Mouse (Mus musculus): ENCODE results near the gene Ngef. TPM values are rescaled to one million over a fixed set of nuclear protein-coding genes. Genes with fewer than 3 reads are reported as not detected.

The Ngef gene
- polyA plus RNA-seq, 1 experiment: 323 TPM

DNA sequence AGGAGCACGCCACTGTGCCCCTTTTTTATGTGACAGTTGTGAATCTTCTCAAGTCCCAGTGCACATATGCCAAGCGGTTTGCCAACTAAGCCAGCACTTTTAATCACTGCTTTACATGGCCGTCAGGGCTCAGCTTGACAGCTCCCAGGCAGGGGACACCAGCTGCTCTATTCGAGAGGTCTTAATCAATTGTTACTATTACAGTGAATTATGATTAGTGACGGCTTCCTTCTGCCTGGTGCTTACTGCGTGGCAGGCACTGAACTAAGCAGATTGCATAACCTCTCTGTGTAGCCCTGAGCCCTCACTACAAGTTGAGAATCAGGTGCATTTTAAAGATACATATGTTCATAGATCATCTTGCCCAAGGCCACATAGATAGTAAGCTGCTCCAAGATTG, 683 bp upstream of the Ngef start:
- no peak overlapping the region for H3K27ac ChIP-seq (ENCODE audit: insufficient read depth, low read length)

DNA sequence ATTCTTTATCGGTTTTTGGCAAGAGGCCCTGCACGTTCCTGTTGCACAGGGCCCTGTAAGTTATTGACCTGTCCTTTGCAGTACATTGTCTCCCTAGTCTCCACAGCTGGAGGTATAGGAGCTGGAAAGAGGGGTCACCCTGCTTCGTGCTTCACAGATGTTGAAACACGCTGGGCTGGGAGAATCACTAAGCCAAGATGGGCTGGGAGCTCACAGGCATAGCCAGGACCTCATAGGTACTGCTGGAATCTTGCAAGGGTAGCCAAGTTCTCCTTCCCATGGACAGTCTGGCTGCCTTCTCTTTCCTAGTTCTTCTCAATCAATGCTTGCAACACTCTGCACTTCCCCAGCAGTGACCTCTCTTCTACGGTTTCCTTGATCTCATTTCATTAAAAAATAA, 409 bp downstream of the Ngef start:
- Histone ChIP-seq H3K4me3 (ENCODE audit: insufficient read depth, low read length) (no peak overlapping the region), H3K4me1 (ENCODE audit: control insufficient read depth, insufficient read depth, low read length) (no peaks in the 10 kb centered on the region), H3K27ac (ENCODE audit: insufficient read depth, low read length) (no peak overlapping the region)
- no peak for TF ChIP-seq POLR2A (IDR thresholded peaks at IDR 0.05; ENCODE audit: extremely low read depth, insufficient read depth, low read length)
- no peak for TF ChIP-seq CTCF (IDR thresholded peaks at IDR 0.05; ENCODE audit: extremely low read depth, insufficient read depth, low read length)

More for the DNA sequence above, 683 bp upstream of the Ngef start:
- no peak overlapping the region for H3K4me3 ChIP-seq (ENCODE audit: insufficient read depth, low read length)
- no peaks in the 10 kb centered on the region for H3K4me1 ChIP-seq (ENCODE audit: control insufficient read depth, insufficient read depth, low read length)
- TF ChIP-seq CTCF (IDR thresholded peaks at IDR 0.05; ENCODE audit: extremely low read depth, insufficient read depth, low read length) (no peak), POLR2A (IDR thresholded peaks at IDR 0.05; ENCODE audit: extremely low read depth, insufficient read depth, low read length) (no peak)

DNA sequence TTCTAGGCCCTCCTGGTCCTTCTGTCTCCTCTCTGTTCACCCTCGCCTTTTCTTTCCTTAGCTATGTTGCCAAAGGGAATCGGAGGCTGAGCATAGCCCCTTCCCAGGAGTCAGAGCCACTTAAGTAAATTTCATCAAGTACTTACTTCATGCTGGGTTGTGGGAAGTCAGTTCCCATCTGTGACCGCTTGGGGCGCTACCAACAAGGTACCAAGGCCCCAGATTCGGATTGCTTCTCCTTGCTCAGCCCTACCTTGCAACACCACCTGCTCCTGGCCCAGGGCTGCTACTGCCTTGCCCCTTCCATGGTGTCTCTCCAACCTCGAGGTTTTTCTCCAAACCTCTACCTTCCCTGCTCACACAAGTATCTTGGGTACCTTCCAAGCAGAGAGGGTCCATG, 5.3 kb downstream of the Ngef start:
- no peak overlapping the region for H3K4me3 ChIP-seq (ENCODE audit: insufficient read depth, low read length)
- TF ChIP-seq POLR2A (IDR thresholded peaks at IDR 0.05; ENCODE audit: extremely low read depth, insufficient read depth, low read length) (no peak), CTCF (IDR thresholded peaks at IDR 0.05; ENCODE audit: extremely low read depth, insufficient read depth, low read length) (peak; percentile 40)
- no peaks in the 10 kb centered on the region for H3K4me1 ChIP-seq (ENCODE audit: control insufficient read depth, insufficient read depth, low read length)
- H3K27ac ChIP-seq (ENCODE audit: insufficient read depth, low read length): no peak overlapping the region

DNA sequence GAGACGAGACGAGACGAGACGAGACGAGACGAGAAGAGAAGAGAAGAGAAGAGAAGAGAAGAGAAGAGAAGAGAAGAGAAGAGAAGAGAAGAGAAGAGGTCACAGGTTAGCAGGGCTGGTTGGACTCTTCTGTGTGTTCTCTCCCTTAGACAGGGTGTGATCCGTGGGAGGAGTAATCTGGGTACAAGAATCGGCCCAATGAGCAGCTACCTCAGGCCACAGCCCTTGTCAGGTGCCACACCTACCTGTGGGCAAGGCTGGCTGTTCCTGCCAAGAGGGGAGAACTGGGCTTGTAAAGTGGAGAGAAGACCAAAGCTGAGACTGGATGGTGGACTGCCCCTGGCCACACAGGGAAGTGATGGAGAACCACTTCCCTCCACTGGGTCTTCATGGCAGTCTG, 7.9 kb downstream of the Ngef start:
- Histone ChIP-seq H3K4me3 (ENCODE audit: insufficient read depth, low read length) (no peak overlapping the region), H3K27ac (ENCODE audit: insufficient read depth, low read length) (no peak overlapping the region), H3K4me1 (ENCODE audit: control insufficient read depth, insufficient read depth, low read length) (no peaks in the 10 kb centered on the region)
- TF ChIP-seq POLR2A (IDR thresholded peaks at IDR 0.05; ENCODE audit: extremely low read depth, insufficient read depth, low read length) (no peak), CTCF (IDR thresholded peaks at IDR 0.05; ENCODE audit: extremely low read depth, insufficient read depth, low read length) (no peak)

DNA sequence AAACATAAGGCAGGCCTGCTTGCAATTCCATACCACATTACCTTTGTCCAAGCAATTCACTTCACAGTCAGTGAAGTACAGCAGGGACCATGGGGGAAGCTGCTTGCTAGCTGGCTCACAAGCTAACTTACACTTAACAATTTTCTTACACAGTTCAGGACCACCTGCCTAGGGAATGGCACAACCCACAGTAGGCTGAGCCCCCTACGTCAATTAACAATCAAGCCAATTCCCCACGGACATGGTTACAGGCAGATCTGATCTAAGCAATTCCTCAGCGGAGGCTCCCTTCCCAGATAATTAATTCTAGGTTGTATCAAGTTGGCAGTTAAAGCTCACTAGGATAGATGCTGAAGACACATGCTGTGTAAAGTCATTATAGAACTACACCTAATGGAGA, 10.7 kb downstream of the Ngef start:
- no peak overlapping the region for H3K4me3 ChIP-seq (ENCODE audit: insufficient read depth, low read length)
- H3K4me1 ChIP-seq (ENCODE audit: control insufficient read depth, insufficient read depth, low read length): no peaks in the 10 kb centered on the region
- no peak overlapping the region for H3K27ac ChIP-seq (ENCODE audit: insufficient read depth, low read length)
- no peak for TF ChIP-seq CTCF (IDR thresholded peaks at IDR 0.05; ENCODE audit: extremely low read depth, insufficient read depth, low read length)
- no peak for TF ChIP-seq POLR2A (IDR thresholded peaks at IDR 0.05; ENCODE audit: extremely low read depth, insufficient read depth, low read length)

DNA sequence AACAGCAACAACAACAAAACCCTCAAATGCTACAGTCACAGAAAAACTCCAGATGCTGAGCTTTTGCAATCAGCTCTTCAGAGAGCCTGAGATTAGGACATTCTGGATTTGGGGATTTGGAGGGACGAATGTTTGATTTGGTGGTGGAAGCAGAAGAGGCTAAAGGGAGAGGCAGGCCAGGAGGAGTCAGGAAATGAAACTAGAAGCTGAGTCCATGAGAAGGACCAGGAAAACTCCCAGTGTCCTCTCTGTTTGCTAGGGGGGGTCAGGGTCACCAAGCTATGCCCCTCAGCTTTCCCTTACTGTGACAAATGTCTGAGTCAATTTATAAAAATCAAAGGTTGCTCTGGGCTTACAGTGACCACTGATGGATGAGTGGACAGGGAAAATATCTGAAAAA, 20.1 kb downstream of the Ngef start:
- Histone ChIP-seq H3K4me3 (ENCODE audit: insufficient read depth, low read length) (no peak overlapping the region), H3K4me1 (ENCODE audit: control insufficient read depth, insufficient read depth, low read length) (no peaks in the 10 kb centered on the region), H3K27ac (ENCODE audit: insufficient read depth, low read length) (no peak overlapping the region)
- TF ChIP-seq POLR2A (IDR thresholded peaks at IDR 0.05; ENCODE audit: extremely low read depth, insufficient read depth, low read length) (no peak), CTCF (IDR thresholded peaks at IDR 0.05; ENCODE audit: extremely low read depth, insufficient read depth, low read length) (no peak)

DNA sequence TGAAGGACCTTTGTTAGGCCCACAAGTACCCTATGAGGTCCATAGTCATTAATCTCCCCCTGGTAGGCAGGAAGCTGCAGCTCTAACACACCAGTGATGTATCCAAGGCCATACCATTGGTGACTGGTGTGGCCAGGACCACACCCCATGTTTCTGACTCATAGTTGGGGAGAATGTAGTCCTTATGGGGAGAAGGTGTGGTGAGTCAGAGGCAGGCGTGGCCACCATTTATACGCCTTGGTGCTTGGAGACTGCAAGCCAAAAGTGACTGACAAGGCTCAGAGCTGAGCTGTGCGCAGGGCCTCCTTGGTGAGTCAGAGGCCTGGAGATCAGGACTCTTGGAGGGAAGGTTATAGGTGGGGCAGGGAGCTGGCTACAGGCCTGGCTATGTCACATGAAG, 22.7 kb downstream of the Ngef start:
- H3K27ac ChIP-seq (ENCODE audit: insufficient read depth, low read length): no peak overlapping the region
- H3K4me3 ChIP-seq (ENCODE audit: insufficient read depth, low read length): no peak overlapping the region
- H3K4me1 ChIP-seq (ENCODE audit: control insufficient read depth, insufficient read depth, low read length): no peaks in the 10 kb centered on the region
- no peak for TF ChIP-seq POLR2A (IDR thresholded peaks at IDR 0.05; ENCODE audit: extremely low read depth, insufficient read depth, low read length)
- no peak for TF ChIP-seq CTCF (IDR thresholded peaks at IDR 0.05; ENCODE audit: extremely low read depth, insufficient read depth, low read length)

DNA sequence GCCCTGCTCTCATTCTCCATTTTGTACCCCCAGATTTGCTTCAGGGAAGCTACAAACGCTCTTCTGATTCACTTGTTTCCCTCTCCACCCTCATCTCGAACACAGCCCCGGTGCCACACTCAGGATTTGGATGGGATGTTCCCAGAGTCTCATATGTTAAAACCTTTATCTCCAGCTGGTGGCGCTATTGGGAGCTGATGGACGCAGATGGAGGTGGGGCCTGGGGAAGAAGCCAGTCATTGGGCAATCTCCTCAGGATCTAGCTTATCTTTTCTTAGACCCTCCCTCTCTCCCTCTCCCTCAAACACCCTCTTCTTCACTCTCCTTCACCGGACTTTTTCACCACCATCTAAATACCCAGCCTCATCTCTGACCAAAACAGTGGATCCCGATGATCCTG, 32.1 kb downstream of the Ngef start:
- TF ChIP-seq CTCF (IDR thresholded peaks at IDR 0.05; ENCODE audit: extremely low read depth, insufficient read depth, low read length) (peak; percentile 54), POLR2A (IDR thresholded peaks at IDR 0.05; ENCODE audit: extremely low read depth, insufficient read depth, low read length) (no peak)
- Histone ChIP-seq H3K27ac (ENCODE audit: insufficient read depth, low read length) (no peak overlapping the region), H3K4me3 (ENCODE audit: insufficient read depth, low read length) (no peak overlapping the region), H3K4me1 (ENCODE audit: control insufficient read depth, insufficient read depth, low read length) (no peaks in the 10 kb centered on the region; the same call in 1 of the 2 replicates)

DNA sequence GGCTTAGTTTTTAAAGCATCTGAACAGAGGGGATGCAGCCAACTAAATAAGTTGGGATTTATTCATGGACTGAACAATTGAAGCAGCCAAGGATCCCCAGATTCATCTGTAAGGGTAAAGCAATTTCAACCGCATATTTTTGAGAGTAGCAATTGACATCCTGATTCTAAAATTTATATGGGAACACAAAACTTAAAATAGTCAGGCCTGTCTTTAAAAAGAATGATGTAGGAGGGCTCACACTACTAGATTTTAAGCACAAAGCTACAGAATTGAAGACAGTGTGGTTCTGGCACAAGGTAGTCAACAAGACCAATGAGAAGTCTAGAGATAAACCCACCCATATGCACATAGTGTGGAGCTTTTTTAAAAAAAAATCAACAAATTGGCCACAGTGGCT, 36.7 kb downstream of the Ngef start:
- H3K27ac ChIP-seq (ENCODE audit: insufficient read depth, low read length): no peak overlapping the region

DNA sequence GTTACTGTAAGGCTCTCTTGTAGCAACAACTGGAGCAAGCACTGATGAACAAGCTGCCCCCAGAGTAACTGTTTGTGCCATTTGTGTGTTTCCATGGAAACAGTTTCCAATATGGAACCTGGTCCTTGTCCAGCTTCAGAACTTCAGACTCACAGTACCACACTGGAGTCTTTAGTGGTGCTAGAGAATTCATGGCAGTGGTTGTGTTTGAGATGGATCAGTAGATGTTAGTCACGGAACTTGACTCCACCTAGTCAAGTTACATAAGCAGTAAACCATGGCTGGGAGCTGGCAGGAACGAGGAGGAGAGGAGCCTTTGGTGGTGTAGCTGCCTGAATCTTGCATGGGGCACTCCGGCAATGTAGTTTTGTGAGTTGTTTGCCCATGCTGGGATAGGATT, 39.6 kb downstream of the Ngef start:
- peaks cover 7% of the 10 kb centered on the region for H3K4me1 ChIP-seq (ENCODE audit: control insufficient read depth, insufficient read depth, low read length)
- no peak overlapping the region for H3K4me3 ChIP-seq (ENCODE audit: insufficient read depth, low read length)
- H3K27ac ChIP-seq (ENCODE audit: insufficient read depth, low read length): no peak overlapping the region
- TF ChIP-seq CTCF (IDR thresholded peaks at IDR 0.05; ENCODE audit: extremely low read depth, insufficient read depth, low read length) (no peak), POLR2A (IDR thresholded peaks at IDR 0.05; ENCODE audit: extremely low read depth, insufficient read depth, low read length) (no peak)

More for the DNA sequence above, 36.7 kb downstream of the Ngef start:
- H3K4me1 ChIP-seq (ENCODE audit: control insufficient read depth, insufficient read depth, low read length): peaks cover 7% of the 10 kb centered on the region
- TF ChIP-seq CTCF (IDR thresholded peaks at IDR 0.05; ENCODE audit: extremely low read depth, insufficient read depth, low read length) (no peak), POLR2A (IDR thresholded peaks at IDR 0.05; ENCODE audit: extremely low read depth, insufficient read depth, low read length) (no peak)
- H3K4me3 ChIP-seq (ENCODE audit: insufficient read depth, low read length): no peak overlapping the region

DNA sequence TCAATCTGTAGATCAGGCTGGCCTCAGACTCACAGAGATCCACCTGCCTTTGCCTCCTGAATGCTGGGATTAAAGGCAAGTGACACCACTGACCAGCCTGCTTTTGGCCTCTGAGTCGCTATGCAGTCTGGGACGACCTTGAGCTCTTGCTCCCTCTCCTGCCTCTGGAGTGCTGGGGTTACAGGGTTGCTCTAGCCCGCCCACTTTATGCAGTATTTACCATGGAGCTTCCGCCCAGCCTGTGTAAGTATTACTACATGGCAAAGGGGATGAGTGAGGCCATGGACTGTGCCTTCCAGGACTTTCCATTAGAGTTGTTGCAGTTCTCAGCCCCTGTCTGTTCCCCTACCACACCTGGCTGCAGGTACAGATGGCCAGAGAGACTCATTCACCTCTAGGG, 41.3 kb downstream of the Ngef start:
- TF ChIP-seq CTCF (IDR thresholded peaks at IDR 0.05; ENCODE audit: extremely low read depth, insufficient read depth, low read length): no peak
- no peak for TF ChIP-seq POLR2A (IDR thresholded peaks at IDR 0.05; ENCODE audit: extremely low read depth, insufficient read depth, low read length)
- no peak overlapping the region for H3K27ac ChIP-seq (ENCODE audit: insufficient read depth, low read length)
- H3K4me3 ChIP-seq (ENCODE audit: insufficient read depth, low read length): no peak overlapping the region
- peaks cover 7% of the 10 kb centered on the region for H3K4me1 ChIP-seq (ENCODE audit: control insufficient read depth, insufficient read depth, low read length)
